Mouse (Mus musculus) kidney, adult 2 months (tissue): ENCODE measurements at regions not wholly inside any gene's neighbourhood (a gene's known extent, or its start where the extent isn't known, plus 50 kb on each side); places are given as distances from the start of the nearest gene placed in this dataset.
A peak's percentile ranks its signal among the peaks of the same experiment; 100 is the strongest.

Experiments
- CTCF ChIP-seq: fragments of 200-500 bp; conservative IDR thresholded peaks from 2 replicates; pipeline ENCODE4 v1.5.1; 2011; ENCODE audit warnings: low read depth, mild to moderate bottlenecking, control low read depth, low read length, moderate library complexity, mixed read lengths; ENCODE audit not compliant: insufficient read depth, insufficient read length
- POLR2A ChIP-seq: fragments of 200-500 bp; IDR thresholded peaks from one replicate; pipeline ENCODE4 v1.6.1; 2011; ENCODE audit warnings: low read depth, low read length, control low read depth

DNA sequence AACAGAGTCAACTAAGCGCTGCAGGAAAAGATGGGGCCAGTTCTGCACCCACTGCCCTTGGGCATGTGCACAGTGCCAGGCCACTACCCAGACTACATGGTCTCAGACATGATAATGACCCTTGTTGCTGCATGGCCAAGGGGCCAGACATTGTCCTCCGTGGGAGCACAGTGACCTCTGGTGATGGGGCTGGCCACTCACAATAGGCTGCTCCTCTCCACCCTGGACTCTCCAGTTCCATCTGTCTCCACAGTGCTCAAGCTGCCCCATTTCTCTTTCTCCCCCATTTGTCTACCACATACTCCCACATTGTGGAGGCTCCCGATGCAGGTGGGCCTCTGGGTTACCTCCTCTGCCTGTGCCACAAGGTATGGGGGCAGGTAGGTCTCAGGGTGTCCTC lies 871.9 kb upstream of the 9430069I07Rik start:
- peak; percentile 39 for TF ChIP-seq CTCF
- TF ChIP-seq POLR2A = no peak
